8 mouse cellular contexts compared by ENCODE assay signal in genomic region chr5:4104341-4105040, GRCm38 (mm10). TPM values are rescaled to one million over a fixed set of nuclear protein-coding genes. Genes with fewer than 3 reads are reported as not detected.
DNase-seq lines count a peak whose midpoint lies in the region; ATAC-seq and TF ChIP-seq lines count a peak whose summit lies in the region.

Cyp51 (minus strand) TSS chr5:4104746.

- H3K4me3 ChIP-seq in embryonic facial prominence, embryonic 13.5 days: peak within 1 kb of the TSS; percentile 97
- peak within 1 kb of the TSS; percentile 80 for H3K4me3 ChIP-seq in heart, adult 2 months
- H3K4me3 ChIP-seq in limb, embryonic 13.5 days: peak within 1 kb of the TSS; percentile 93
- peak within 1 kb of the TSS; percentile 78 for H3K4me3 ChIP-seq in midbrain, embryonic 16.5 days (ENCODE audit: low read depth, low read length)

- peak within 1 kb of the TSS; percentile 95 for H3K27ac ChIP-seq in embryonic facial prominence, embryonic 13.5 days
- peak within 1 kb of the TSS; percentile 81 for H3K27ac ChIP-seq in heart, adult 2 months
- peak within 1 kb of the TSS; percentile 94 for H3K27ac ChIP-seq in limb, embryonic 13.5 days
- peak within 1 kb of the TSS; percentile 99 for H3K27ac ChIP-seq in midbrain, embryonic 16.5 days (ENCODE audit: low read length)

- TF ChIP-seq POLR2A in heart, adult 2 months (IDR thresholded peaks at IDR 0.05; ENCODE audit: insufficient read depth, low read depth, low read length): peak; percentile 40; the same call in 1 of the 2 replicates

- peak; percentile 97 for ATAC-seq in embryonic facial prominence, embryonic 13.5 days (ENCODE audit: insufficient number of reproducible peaks, insufficient read depth, low FRiP score, low TSS enrichment, low read depth)
- peak; percentile 99 for ATAC-seq in limb, embryonic 13.5 days (ENCODE audit: low FRiP score, low read depth)
- peak; percentile 98 for ATAC-seq in midbrain, embryonic 16.5 days

- no peaks in the 10 kb centered on the region for H3K79me2 ChIP-seq in heart, adult 2 months (replicated peaks; ENCODE audit: control insufficient read depth, insufficient read depth, low read length)

- peak within 1 kb of the TSS; percentile 93 for H3K9ac ChIP-seq in embryonic facial prominence, embryonic 13.5 days
- H3K9ac ChIP-seq in heart, adult 2 months (ENCODE audit: low read depth, low read length): peak within 1 kb of the TSS; percentile 85
- H3K9ac ChIP-seq in limb, embryonic 13.5 days: peak within 1 kb of the TSS; percentile 85
- peak within 1 kb of the TSS; percentile 87 for H3K9ac ChIP-seq in midbrain, embryonic 16.5 days (ENCODE audit: low read depth, low read length)

- intact Hi-C loops in heart, adult 2 months (cut with DNase I): loop anchor here (5.0 kb wide), 2 partner anchors 88 to 212 kb away; partner anchors contain the start of genes Mterf1a and Mterf1b

- H3K9me3 ChIP-seq in embryonic facial prominence, embryonic 13.5 days: no peaks in the 10 kb centered on the region
- no peaks in the 10 kb centered on the region for H3K9me3 ChIP-seq in limb, embryonic 13.5 days
- H3K9me3 ChIP-seq in midbrain, embryonic 16.5 days (replicated peaks; ENCODE audit: control insufficient read depth, low read length, poor library complexity, severe bottlenecking): no peaks in the 10 kb centered on the region

- no peaks in the 10 kb centered on the region for H3K27me3 ChIP-seq in embryonic facial prominence, embryonic 13.5 days
- H3K27me3 ChIP-seq in heart, adult 2 months (ENCODE audit: control insufficient read depth, insufficient read depth, low read length): no peaks in the 10 kb centered on the region
- no peaks in the 10 kb centered on the region for H3K27me3 ChIP-seq in limb, embryonic 13.5 days
- H3K27me3 ChIP-seq in midbrain, embryonic 16.5 days (ENCODE audit: control insufficient read depth, insufficient read depth, low read depth, low read length): no peaks in the 10 kb centered on the region

- under 1% methylated on average over 59 of the region's 59 CpGs for WGBS in embryonic facial prominence, embryonic 13.5 days
- under 1% methylated on average over 59 of the region's 59 CpGs for WGBS in heart, adult 2 months
- WGBS in limb, embryonic 13.5 days: under 1% methylated on average over 56 of the region's 59 CpGs
- WGBS in midbrain, embryonic 16.5 days: under 1% methylated on average over 59 of the region's 59 CpGs

- H3K36me3 ChIP-seq in embryonic facial prominence, embryonic 13.5 days: peaks cover 27% of the 10 kb centered on the region
- H3K36me3 ChIP-seq in heart, adult 2 months (ENCODE audit: control insufficient read depth, insufficient read depth, low read length): no peaks in the 10 kb centered on the region
- peaks cover 28% of the 10 kb centered on the region for H3K36me3 ChIP-seq in limb, embryonic 13.5 days
- peaks cover 18% of the 10 kb centered on the region for H3K36me3 ChIP-seq in midbrain, embryonic 16.5 days (ENCODE audit: control insufficient read depth, insufficient read depth, low read length)

- no peak for TF ChIP-seq CTCF in heart, adult 2 months (IDR thresholded peaks at IDR 0.05)

- DNase-seq in 3134 (ENCODE audit: extremely low read depth, insufficient read length, low spot score): peak; percentile 97
- peak; percentile 92 to 93 for DNase-seq in adrenal gland, postnatal 36 days
- peak; percentile 90 to 91 for DNase-seq in heart, adult 2 months
- peak; percentile 87 to 88 for DNase-seq in kidney, adult 8-10 months
- DNase-seq in spleen, postnatal 10 days (ENCODE audit: low spot score in 2 of 2): peak; percentile 84 to 88

- H3K4me1 ChIP-seq in embryonic facial prominence, embryonic 13.5 days: peaks cover 16% of the 10 kb centered on the region
- H3K4me1 ChIP-seq in heart, adult 2 months (ENCODE audit: control insufficient read depth, insufficient read depth, low read length): 0 out of 2 replicates have a peak, but pooled peaks cover 1% of the 10 kb centered on the region
- peaks cover 18% of the 10 kb centered on the region for H3K4me1 ChIP-seq in limb, embryonic 13.5 days
- peaks cover 31% of the 10 kb centered on the region for H3K4me1 ChIP-seq in midbrain, embryonic 16.5 days (ENCODE audit: control insufficient read depth, insufficient read depth, low read length)

- peak; percentile 53; the same call in 1 of the 2 replicates for TF ChIP-seq EP300 in heart, adult 2 months (IDR thresholded peaks at IDR 0.05; ENCODE audit: insufficient read depth, low read depth, low read length)

- peak within 1 kb of the TSS; percentile 70 for H3K4me2 ChIP-seq in embryonic facial prominence, embryonic 13.5 days
- H3K4me2 ChIP-seq in limb, embryonic 13.5 days (replicated peaks): peak within 1 kb of the TSS; percentile 77
- peak within 1 kb of the TSS; percentile 81 for H3K4me2 ChIP-seq in midbrain, embryonic 16.5 days (ENCODE audit: low read length)

RNA-seq across cellular contexts. Expression of gene Cyp51, which starts in this region (rescaled TPM):
- 100 to 1,000 TPM in 1 of 2 experiments, 10 to 100 TPM in 1; 88.9 to 105 TPM for total RNA-seq in adrenal gland, postnatal 36 days (2021)
- 72.2 and 77.1 TPM in 2 replicates for polyA plus RNA-seq in embryonic facial prominence, embryonic 13.5 days (2015; fragmentation: Nextera tagmentation; extraction: Ambion mirVana)
- 1 to 10 TPM; 6.2 to 6.4 TPM for total RNA-seq in heart, adult 2 months (2021)
- polyA plus RNA-seq in heart, adult 2 months (2012; rRNA removed): 4.6 and 5.4 TPM in 2 replicates
- polyA plus RNA-seq in limb, embryonic 13.5 days (2015; fragmentation: Nextera tagmentation; extraction: Ambion mirVana): 71.6 and 71.8 TPM in 2 replicates
- 170 and 173 TPM in 2 replicates for polyA plus RNA-seq in midbrain, embryonic 16.5 days (2015; fragmentation: Nextera tagmentation; extraction: Ambion mirVana)

Comparison
In these comparisons a context has a peak if more than half of its experiments do, and no peak if none do; other contexts are left out.
1. Peak in every context shown above with its lines: DNase-seq, ATAC-seq, H3K4me3 ChIP-seq and H3K27ac ChIP-seq.
2. RNA of gene Cyp51 (total RNA-seq): 88.9 to 105 TPM in adrenal gland, postnatal 36 days; 6.2 to 6.4 TPM in heart, adult 2 months; every median in the first group is over 10 times any median in the second.
3. RNA of gene Cyp51 (polyA plus RNA-seq): 170 to 173 TPM in midbrain, embryonic 16.5 days, 72.2 to 77.1 TPM in embryonic facial prominence, embryonic 13.5 days and 71.6 to 71.8 TPM in limb, embryonic 13.5 days; 4.6 to 5.4 TPM in heart, adult 2 months; every median in the first group is over 10 times any median in the second.